Mouse (Mus musculus) embryonic facial prominence, embryonic 10.5 days (tissue): ENCODE measurements around the gene Oaf. TPM values are rescaled to one million over a fixed set of nuclear protein-coding genes. Genes with fewer than 3 reads are reported as not detected.

ENCODE experiments used
- DNase-seq: peaks from one replicate; pipeline ENCODE4 v3.0.0-alpha.2; 2017; ENCODE audit warnings: low spot score
- H3K27ac ChIP-seq: fragments of 300-500 bp; sonication (generic); replicated peaks from 2 replicates; pipeline ENCODE4 v1.5.1; 2016; ENCODE audit warnings: mild to moderate bottlenecking
- H3K27me3 ChIP-seq: fragments of 300-500 bp; sonication (generic); replicated peaks from 2 replicates; pipeline ENCODE4 v1.6.1; 2016; ENCODE audit warnings: low read depth, mild to moderate bottlenecking; ENCODE audit not compliant: poor library complexity, severe bottlenecking
- H3K36me3 ChIP-seq: fragments of 300-500 bp; sonication (generic); replicated peaks from 2 replicates; pipeline ENCODE4 v1.6.1; 2016; ENCODE audit warnings: mild to moderate bottlenecking, moderate library complexity
- H3K4me1 ChIP-seq: fragments of 300-500 bp; sonication (generic); 2 replicates; pipeline ENCODE4 v1.6.1; 2016
- H3K4me3 ChIP-seq: fragments of 300-500 bp; sonication (generic); 2 replicates; pipeline ENCODE4 v1.5.1; 2016; ENCODE audit warnings: mild to moderate bottlenecking, moderate library complexity
- H3K9me3 ChIP-seq: fragments of 300-500 bp; sonication (generic); 2 replicates; pipeline ENCODE4 v1.6.1; 2016; ENCODE audit warnings: mild to moderate bottlenecking
- WGBS: fragments of 180-500 bp; shearing (Covaris S2); methylation state at CpG from one replicate; pipeline ENCODE4 v1.1.7; 2016; 5-methylcytosine and 5-hydroxymethylcytosine counted together
- polyA plus RNA-seq: library from polyadenylated mRNA; unstranded; fragments of >200 nt; fragmentation: Nextera tagmentation; extraction: Ambion mirVana; gene quantifications from 2 replicates; pipeline ENCODE4 v1.2.1, GENCODE M21; 2016

Oaf gene
- polyA plus RNA-seq = 55.2 and 57.0 TPM in 2 replicates

DNA sequence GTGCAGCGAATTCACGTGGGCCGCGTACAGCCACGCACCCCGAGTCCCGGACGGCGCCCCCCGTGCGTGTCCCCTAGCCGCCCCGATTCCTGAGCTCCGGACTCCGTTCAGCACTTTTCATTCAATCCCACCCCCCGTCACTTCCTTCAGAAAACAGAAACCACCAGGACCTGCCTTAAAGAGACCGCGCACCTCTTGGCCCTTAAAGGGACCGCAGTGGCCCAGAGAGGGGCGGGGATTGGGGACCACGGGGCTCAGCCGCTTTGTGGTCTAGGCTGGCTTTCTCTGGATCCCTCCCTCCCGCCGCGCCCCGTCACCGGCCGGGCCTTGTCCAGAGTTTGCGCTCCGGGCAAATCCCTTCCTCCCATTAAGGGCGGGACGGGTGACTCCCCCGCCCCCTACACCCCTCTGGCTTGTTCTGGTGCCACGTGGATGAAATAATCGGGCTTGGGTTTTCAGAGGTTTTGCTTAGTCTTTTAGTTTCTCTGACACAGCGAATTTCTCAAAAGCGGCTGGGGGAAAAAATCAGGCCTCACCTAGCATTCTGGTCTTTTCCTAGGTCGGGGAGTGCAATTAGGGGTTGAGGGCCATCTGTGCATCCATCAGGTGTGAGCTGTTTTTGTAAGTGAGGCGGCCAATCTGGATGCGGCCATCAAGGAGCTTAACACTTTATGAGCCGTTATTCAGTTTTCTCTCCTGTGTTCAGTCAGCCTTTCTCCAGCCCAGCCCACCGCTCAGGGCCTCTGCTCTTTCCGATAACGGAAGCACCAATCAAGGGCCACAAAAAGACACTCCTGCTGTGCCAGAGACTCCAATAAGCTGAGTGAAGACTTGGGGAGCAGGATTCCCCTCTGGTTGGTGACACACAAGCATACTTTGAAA is at the start of gene Oaf:
Gene Oaf (minus strand): TSS at position 200 of the 882 bp plus-strand sequence.
- peaks cover 76% of the 10 kb centered on the region for H3K4me1 ChIP-seq
- H3K27me3 ChIP-seq = peaks cover 19% of the 10 kb centered on the region
- H3K36me3 ChIP-seq = peaks cover 22% of the 10 kb centered on the region
- WGBS = under 1% methylated on average over 44 of the region's 44 CpGs
- peak within 1 kb of the TSS; percentile 82 for H3K4me3 ChIP-seq
- DNase-seq = peak; percentile 97
- H3K9me3 ChIP-seq = no peaks in the 10 kb centered on the region
- peak within 1 kb of the TSS; percentile 91 for H3K27ac ChIP-seq

DNA sequence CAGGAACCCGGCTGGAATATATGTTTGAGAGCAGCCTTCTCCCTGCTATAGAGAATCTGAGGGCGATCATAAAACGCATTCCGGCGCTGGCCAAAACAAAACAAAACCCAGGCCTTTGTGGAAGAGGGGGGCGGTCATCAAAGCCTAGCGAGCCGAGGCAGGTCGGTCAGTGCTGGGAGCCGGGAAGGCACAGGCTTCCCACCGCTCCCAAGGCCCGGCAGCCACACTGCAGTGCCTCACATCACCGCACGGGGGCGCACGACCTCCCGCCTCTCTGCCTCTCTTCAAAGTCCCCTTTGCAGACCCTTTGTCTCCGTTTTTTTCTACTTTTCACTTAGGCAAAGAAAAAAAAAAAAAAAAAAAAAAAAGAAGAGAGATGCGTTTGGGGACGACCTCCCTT is 47.2 kb upstream of the Oaf start:
- Histone ChIP-seq H3K4me1 (peaks cover 16% of the 10 kb centered on the region), H3K4me3 (peak overlapping the region; percentile 43), H3K27ac (peak overlapping the region; percentile 81), H3K9me3 (no peaks in the 10 kb centered on the region), H3K27me3 (peaks cover 36% of the 10 kb centered on the region), H3K36me3 (no peaks in the 10 kb centered on the region)
- 1% methylated on average over 20 of the region's 20 CpGs for WGBS
- peak; percentile 93 for DNase-seq

DNA sequence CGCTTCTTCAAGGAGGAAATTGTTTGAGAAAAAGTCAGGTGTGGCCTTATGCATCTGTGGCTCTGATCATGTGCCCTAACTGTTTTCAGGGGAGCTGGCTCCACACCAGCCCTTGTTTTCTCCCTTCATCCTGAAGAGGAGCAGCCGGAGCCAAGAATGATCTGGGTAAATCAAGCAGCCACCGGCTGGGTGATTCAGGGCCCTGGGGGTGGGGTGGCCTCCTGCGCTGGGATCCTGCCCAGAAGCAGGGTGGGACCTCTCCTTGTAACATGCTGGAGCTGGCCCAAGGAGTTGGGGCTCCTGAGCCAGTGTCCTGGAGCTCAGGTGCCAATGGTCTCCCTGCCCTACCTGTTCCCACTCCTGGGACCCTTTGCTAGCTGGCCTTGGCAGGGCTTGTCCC is 45.6 kb upstream of the Oaf start:
- Histone ChIP-seq H3K9me3 (no peaks in the 10 kb centered on the region), H3K4me1 (peaks cover 25% of the 10 kb centered on the region), H3K36me3 (no peaks in the 10 kb centered on the region), H3K27me3 (peaks cover 36% of the 10 kb centered on the region), H3K4me3 (no peak overlapping the region), H3K27ac (no peak overlapping the region)
- no peak for DNase-seq
- 95% methylated on average over 4 of the region's 4 CpGs for WGBS

DNA sequence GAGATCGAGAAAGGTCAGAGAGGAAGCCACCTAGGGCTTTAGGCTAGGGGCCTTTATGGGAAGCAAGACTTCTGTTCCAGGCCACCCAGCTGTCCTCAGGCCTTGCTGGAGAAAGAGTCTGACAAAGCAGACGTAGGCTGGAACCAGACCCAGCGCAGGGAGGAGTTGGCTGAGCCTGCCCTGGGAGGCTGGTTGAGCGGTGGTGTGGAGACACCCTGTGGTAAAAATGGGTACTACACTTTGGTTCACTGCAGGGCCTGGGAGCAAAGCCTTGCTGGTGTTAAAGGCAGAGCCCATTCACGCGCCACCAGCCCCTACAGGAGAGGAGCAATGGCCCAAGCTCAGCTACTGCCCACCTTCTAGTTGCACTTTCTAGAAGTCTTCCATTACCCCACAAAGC is 44.6 kb upstream of the Oaf start:
- no peaks in the 10 kb centered on the region for H3K36me3 ChIP-seq
- peak; percentile 90 for DNase-seq
- no peak overlapping the region for H3K4me3 ChIP-seq
- H3K27me3 ChIP-seq = peaks cover 36% of the 10 kb centered on the region
- H3K4me1 ChIP-seq = peaks cover 25% of the 10 kb centered on the region
- H3K27ac ChIP-seq = peak overlapping the region; percentile 76
- WGBS = 5% methylated on average over 6 of the region's 6 CpGs
- H3K9me3 ChIP-seq = no peaks in the 10 kb centered on the region

DNA sequence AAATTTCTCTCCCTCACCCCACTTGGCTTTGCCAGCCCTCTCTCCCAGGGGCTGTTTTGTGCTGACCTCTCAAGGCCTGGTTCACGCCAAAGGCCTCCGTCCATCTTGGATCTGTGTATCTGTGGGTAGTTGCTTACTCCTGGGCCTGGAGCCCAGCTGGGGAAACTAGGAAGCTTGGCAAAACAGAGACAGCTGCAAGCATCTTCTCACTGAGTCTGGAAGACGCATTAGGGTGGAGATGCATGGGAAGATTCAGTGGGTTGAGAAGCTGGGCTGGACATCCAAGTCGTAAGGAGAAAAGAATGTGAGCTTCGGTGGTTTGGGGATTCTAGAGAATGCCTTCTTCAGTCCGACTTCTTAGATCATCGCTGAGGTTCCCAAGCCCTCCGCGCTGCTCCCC is 34.0 kb upstream of the Oaf start:
- no peaks in the 10 kb centered on the region for H3K9me3 ChIP-seq
- peaks cover 58% of the 10 kb centered on the region for H3K27me3 ChIP-seq
- H3K4me3 ChIP-seq = no peak overlapping the region
- WGBS = 87% methylated on average over 9 of the region's 9 CpGs
- no peak for DNase-seq
- H3K4me1 ChIP-seq = peaks cover 50% of the 10 kb centered on the region
- H3K36me3 ChIP-seq = no peaks in the 10 kb centered on the region
- H3K27ac ChIP-seq = no peak overlapping the region

DNA sequence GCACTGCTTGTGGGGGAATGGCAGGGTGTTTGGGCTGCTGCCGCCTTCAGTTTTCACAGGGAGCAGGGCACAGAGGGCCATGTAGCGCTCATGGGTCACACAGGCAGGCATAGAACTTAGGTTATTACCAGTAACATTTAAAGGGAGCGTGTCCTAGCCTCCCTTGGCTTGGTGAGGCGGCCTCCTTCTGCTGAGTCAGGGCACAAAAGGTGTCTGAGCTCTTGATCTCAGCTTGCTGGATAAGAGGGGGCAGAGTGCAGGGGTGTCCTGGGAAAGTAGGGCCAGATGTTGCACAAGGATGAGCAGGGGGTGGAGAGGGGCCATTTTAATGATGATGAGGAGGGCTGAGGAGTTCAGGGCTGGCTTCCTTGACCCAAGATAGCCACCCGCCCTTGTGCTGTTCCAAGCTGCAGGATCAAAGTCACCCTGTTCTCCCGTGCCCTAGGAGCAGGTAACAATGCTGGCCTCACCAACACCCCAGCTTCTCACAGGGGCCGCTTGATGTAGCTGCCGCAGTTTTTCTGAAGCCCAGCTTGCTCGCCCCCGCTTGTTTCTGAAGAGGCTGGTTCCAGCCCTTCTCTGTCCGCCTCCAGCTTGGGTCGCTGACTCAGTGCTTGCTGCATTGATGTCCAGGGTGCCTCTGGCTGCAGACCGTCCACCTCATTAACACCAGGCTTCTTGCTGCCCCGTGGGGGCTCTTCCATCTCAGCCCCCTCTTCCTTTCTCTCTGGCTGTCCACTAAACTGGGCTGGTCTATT is 32.2 kb upstream of the Oaf start:
- Histone ChIP-seq H3K4me3 (no peak overlapping the region), H3K27ac (peak overlapping the region; percentile 57; the same call in 1 of the 2 replicates), H3K27me3 (peaks cover 59% of the 10 kb centered on the region), H3K36me3 (no peaks in the 10 kb centered on the region), H3K9me3 (0 out of 2 replicates have a peak, but pooled peaks cover 3% of the 10 kb centered on the region), H3K4me1 (peaks cover 50% of the 10 kb centered on the region)
- 43% methylated on average over 14 of the region's 14 CpGs for WGBS
- no peak for DNase-seq

DNA sequence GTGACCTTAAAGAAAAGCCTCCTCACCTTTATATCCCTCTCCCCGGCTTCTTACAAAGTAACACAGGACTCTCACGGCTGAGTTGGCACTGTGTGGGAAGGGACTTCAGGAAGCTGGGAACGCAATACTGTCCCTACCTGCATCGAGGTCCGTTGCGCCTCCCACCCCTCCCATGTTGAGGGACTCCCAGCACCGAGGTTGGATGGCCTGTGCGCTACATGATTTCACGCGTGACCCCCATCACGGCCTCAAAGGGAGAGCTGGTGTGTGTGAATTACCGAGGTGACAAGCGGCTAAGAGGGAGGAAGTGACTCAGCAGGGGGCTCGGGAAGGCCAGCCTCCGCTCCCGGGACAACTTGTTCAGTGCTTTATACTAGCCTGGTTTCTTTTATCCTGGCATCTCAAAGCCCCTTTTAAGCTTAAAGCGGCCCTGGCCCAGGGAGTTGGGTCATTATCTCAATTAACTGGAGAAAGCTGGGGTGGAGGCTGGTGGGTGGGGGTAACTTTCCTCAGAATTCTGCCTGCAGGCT is 31.1 kb upstream of the Oaf start:
- Histone ChIP-seq H3K27me3 (peaks cover 64% of the 10 kb centered on the region), H3K4me3 (peak overlapping the region; percentile 48), H3K27ac (peak overlapping the region; percentile 53), H3K36me3 (no peaks in the 10 kb centered on the region), H3K9me3 (0 out of 2 replicates have a peak, but pooled peaks cover 3% of the 10 kb centered on the region), H3K4me1 (peaks cover 50% of the 10 kb centered on the region)
- peak; percentile 59 for DNase-seq
- 1% methylated on average over 17 of the region's 17 CpGs for WGBS

DNA sequence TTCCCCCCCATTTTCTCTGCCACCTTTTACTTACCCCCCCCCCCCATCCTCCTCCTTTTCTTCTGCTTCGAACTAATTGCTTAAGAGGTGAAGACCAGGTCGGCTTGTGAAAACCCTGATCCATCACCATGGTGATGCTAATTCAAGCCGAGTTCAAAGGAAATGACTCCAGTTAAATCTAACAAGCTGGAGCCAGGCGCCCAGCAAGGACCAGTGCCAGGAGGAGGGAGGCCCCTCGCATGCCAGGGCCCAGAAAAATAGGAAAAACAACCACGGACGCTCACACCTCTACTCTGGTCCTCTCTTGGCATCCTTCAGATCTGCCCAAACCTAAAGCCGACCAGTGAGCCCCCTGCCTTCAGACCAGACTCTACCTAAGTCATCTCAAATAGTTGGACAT is 29.5 kb upstream of the Oaf start:
- Histone ChIP-seq H3K27me3 (peaks cover 59% of the 10 kb centered on the region), H3K4me3 (no peak overlapping the region)

DNA sequence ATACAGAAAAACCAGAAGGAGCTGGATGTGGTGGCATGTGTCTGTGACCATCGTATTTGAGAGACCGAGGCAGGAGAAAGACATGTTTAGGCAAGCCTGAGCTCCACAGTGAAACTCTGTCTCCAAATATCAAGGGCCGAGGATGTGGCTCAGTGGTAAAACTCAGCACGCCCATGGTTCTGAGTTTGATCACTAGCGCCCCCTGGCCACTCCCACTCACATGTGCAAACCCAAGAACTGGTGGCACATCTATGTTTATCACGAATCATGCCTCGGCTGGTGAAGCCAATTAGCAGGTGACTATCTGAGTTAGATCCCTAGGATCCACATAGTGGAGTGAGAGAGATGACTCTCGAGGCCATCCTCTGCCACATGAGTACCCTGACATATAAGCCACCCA is 27.6 kb upstream of the Oaf start:
- DNase-seq = peak; percentile 34
- peaks cover 42% of the 10 kb centered on the region for H3K27me3 ChIP-seq
- H3K9me3 ChIP-seq = 0 out of 2 replicates have a peak, but pooled peaks cover 3% of the 10 kb centered on the region
- no peak overlapping the region for H3K27ac ChIP-seq
- peaks cover 65% of the 10 kb centered on the region for H3K4me1 ChIP-seq
- H3K4me3 ChIP-seq = no peak overlapping the region
- no peaks in the 10 kb centered on the region for H3K36me3 ChIP-seq
- 70% methylated on average over 8 of the region's 8 CpGs for WGBS

More for the DNA sequence above, 29.5 kb upstream of the Oaf start:
- no peaks in the 10 kb centered on the region for H3K36me3 ChIP-seq
- peak overlapping the region; percentile 51 for H3K27ac ChIP-seq
- DNase-seq = peak; percentile 55
- peaks cover 58% of the 10 kb centered on the region for H3K4me1 ChIP-seq
- 8% methylated on average over 8 of the region's 8 CpGs for WGBS
- H3K9me3 ChIP-seq = 0 out of 2 replicates have a peak, but pooled peaks cover 3% of the 10 kb centered on the region

DNA sequence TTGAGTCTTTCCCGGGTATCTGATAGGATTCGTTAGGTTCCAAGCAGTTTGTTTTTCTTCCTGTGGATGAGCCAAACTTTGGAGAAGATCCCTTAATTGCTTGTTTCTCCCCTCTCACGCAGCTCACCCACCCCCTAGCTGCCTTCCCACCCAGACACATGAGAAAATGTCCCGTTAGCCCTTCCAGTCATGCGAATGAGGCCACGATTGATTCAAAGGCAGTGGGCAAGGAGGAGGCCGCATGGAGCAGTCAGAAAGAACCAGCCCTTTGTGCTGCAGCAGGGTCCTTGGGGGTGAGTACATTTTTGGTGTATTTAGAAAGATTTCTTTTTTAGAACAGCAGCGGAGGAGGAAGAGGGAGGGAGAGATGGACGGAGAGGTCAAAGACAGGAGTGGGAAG is 25.5 kb upstream of the Oaf start:
- peaks cover 63% of the 10 kb centered on the region for H3K4me1 ChIP-seq

DNA sequence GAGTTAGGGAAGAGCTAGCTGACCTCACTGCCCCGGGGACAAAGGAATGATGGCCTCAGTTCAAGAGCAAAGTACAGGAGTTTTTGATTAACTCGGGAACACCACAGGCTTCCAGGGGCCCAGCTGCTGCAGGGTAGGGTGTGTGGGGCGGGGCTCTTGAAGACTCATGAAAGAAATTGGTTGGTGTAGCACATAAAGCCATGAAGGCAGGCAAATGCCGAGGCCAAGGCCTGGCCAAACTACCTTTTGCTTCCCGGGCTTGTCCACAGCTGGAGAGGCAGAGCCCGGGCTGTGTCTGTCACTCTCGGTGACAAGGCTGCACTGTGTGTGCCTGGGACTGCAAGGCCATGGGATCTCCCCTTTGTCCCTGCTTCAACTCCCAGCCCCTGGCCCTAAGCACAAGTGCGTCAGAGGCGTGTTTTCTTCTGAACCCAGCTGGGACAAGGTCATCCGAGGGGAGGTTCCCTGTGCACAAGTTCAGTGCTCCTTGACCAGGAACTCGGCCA is 24.3 kb upstream of the Oaf start:
- peak; percentile 85 for DNase-seq
- H3K9me3 ChIP-seq = 0 out of 2 replicates have a peak, but pooled peaks cover 3% of the 10 kb centered on the region
- H3K4me1 ChIP-seq = peaks cover 63% of the 10 kb centered on the region
- no peak overlapping the region for H3K4me3 ChIP-seq
- peaks cover 8% of the 10 kb centered on the region for H3K27me3 ChIP-seq
- WGBS = 10% methylated on average over 11 of the region's 11 CpGs
- H3K36me3 ChIP-seq = no peaks in the 10 kb centered on the region
- peak overlapping the region; percentile 89 for H3K27ac ChIP-seq

More for the DNA sequence above, 25.5 kb upstream of the Oaf start:
- Histone ChIP-seq H3K36me3 (no peaks in the 10 kb centered on the region), H3K9me3 (0 out of 2 replicates have a peak, but pooled peaks cover 3% of the 10 kb centered on the region), H3K4me3 (no peak overlapping the region), H3K27ac (peak overlapping the region; percentile 89), H3K27me3 (peaks cover 20% of the 10 kb centered on the region)
- WGBS = 47% methylated on average over 9 of the region's 9 CpGs
- DNase-seq = no peak
